Mouse (Mus musculus): ENCODE measurements around the gene Atad1. TPM values are rescaled to one million over a fixed set of nuclear protein-coding genes. Genes with fewer than 3 reads are reported as not detected.

The Atad1 gene
- polyA plus RNA-seq, 1 experiment from 2014 or later: 78.0 TPM

DNA sequence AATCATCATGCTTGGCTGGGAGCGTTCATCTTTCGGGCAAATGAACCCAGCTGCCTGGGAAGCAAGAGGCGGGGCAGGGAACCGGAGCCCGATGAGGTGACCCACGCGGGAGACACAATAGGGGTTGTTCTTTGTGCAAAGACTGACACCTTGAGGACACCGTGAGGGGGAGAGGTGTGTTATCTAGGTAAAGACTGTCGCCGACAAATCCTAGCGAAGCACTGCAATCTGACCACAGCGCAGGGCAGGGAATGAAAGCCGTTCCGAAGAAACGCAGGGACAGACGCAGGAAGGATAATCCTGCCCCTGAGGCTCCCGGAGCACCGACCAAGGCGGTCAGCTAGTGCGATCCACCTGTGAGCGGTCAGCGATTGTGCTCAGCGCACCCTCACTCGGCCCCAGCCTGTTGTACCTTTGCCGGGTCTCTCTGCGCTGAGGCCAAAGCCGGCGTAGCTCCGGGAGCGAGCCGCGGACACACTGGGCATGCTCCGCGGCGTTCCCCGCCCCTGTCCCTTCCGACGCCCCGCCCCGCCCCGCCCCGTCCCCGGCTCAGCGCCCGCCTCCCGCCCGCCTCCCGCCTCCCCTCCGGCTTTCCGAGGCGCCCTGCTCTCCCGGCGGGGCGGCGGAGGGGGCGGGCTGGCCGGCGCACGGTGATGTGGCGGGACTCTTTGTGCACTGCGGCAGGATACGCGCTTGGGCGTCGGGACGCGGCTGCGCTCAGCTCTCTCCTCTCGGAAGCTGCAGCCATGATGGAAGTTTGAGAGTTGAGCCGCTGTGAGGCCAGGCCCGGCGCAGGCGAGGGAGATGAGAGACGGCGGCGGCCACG lies 17.5 kb upstream of the Atad1 start, which contains the start of gene Pten:
TSS of gene Pten (plus strand) at position 598 of the 826 bp plus-strand sequence.
- under 1% methylated on average over 77 of the region's 77 CpGs for WGBS
- peaks cover 18% of the 10 kb centered on the region for H3K27me3 ChIP-seq (ENCODE audit: low read depth, poor library complexity, severe bottlenecking)
- H3K27ac ChIP-seq (replicated peaks): peak within 1 kb of the TSS; percentile 98
- H3K36me3 ChIP-seq: peaks cover 3% of the 10 kb centered on the region; the same call in 1 of the 2 replicates
- no peaks in the 10 kb centered on the region for H3K9me3 ChIP-seq (replicated peaks)
- DNase-seq (ENCODE audit: low spot score): peak; percentile 99
- H3K4me3 ChIP-seq: peak within 1 kb of the TSS; percentile 83
- peaks cover 41% of the 10 kb centered on the region for H3K4me1 ChIP-seq

DNA sequence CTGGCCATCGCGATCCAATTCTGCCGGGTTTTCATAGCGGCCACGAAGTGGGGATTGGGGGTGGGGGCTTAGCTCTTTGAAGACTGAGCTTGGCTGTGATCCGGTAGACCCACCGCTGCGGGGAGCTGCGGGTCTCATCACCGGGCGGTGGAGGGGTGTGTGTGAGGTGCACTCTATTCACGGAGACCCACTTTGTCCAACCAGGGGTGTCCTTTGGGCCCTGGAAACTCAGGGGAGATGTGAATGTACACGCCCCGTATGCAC lies 17.0 kb upstream of the Atad1 start:
- Histone ChIP-seq H3K4me1 (peaks cover 41% of the 10 kb centered on the region), H3K27ac (replicated peaks) (peak overlapping the region; percentile 98), H3K36me3 (peaks cover 3% of the 10 kb centered on the region; the same call in 1 of the 2 replicates), H3K4me3 (peak overlapping the region; percentile 83), H3K9me3 (replicated peaks) (no peaks in the 10 kb centered on the region), H3K27me3 (ENCODE audit: low read depth, poor library complexity, severe bottlenecking) (peaks cover 18% of the 10 kb centered on the region)
- DNase-seq (ENCODE audit: low spot score): no peak
- WGBS: under 1% methylated on average over 14 of the region's 14 CpGs

DNA sequence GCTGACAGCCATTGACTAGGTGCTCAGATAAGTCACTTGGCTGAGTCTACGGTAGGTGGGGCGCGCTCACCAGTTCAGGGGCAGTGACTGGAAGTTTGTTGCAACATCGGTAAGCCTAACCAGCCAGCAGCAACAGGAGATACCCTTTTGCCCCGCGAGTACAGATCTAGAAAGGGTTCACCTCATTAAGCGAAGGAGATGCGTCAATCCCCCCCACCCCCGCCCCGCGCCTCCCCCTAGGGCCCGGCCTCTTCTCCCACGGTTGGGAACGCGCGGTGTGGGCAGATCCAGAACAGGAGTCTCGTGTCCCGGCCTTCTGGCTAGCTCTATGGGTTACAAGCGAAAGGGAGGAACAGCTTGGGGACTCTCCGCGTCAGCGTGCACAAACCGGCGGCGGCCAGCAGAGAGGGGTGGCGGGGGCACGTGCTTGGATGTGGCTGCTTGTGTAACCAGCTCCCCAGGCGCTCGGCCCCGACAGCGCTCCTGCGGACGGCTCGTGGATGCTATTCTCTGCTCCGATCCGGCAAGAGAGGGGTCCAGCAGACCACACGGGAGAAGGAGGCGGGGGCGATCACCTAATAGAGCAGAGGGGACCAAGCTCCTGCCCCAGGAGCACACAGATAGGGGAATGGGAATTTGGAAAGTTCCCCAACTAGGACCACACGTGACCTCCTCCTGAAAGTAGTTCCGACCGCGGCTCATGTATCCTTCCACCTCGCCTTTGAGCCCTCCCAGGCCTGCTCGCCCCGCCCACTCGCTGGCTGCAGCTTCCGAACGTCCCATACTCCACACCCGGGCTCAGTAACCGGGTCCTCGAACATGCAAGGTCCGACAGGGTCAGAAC lies 16.4 kb upstream of the Atad1 start:
- Histone ChIP-seq H3K4me1 (peaks cover 38% of the 10 kb centered on the region), H3K9me3 (replicated peaks) (no peaks in the 10 kb centered on the region), H3K27me3 (ENCODE audit: low read depth, poor library complexity, severe bottlenecking) (peaks cover 18% of the 10 kb centered on the region), H3K27ac (replicated peaks) (peak overlapping the region; percentile 98), H3K4me3 (peak overlapping the region; percentile 83), H3K36me3 (no peaks in the 10 kb centered on the region)
- peak; percentile 98 for DNase-seq (ENCODE audit: low spot score)
- under 1% methylated on average over 53 of the region's 53 CpGs for WGBS

DNA sequence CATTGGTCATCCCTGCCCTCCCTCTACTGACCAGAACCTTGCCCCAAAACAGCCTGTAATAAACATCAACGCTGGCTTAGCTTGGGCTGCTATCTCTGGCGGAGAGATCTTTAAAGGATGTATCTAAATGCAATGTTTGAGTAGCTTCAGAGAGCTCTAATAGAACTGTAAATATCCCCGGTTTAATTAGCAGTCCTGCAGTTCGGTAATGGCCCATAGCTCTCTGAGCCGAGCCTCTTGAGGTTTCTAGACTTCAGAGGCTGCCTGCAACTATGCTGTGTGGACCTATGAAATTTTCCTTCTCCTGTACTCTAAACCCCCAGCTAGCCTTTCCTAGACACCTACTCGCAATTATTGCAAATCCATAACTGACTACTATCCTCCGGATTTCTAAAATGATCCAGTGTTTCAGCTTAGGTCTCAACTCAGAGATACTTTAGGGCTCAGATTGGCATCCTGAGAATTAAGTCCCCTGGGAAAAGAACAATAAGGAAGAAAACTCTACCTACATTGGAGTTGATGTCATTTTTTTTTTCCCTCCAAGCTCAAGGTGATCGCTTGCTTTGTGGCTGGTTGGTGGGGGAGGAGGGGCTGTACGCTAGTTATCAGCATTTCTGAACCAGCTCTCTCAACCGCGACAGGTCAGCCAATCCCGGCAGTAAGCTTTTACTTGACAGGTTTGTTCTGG lies 15.7 kb upstream of the Atad1 start:
- Histone ChIP-seq H3K27ac (replicated peaks) (peak overlapping the region; percentile 98), H3K4me1 (peaks cover 31% of the 10 kb centered on the region), H3K9me3 (replicated peaks) (no peaks in the 10 kb centered on the region), H3K27me3 (ENCODE audit: low read depth, poor library complexity, severe bottlenecking) (peaks cover 18% of the 10 kb centered on the region), H3K4me3 (peak overlapping the region; percentile 83), H3K36me3 (no peaks in the 10 kb centered on the region)
- no peak for DNase-seq (ENCODE audit: low spot score)
- 5% methylated on average over 12 of the region's 12 CpGs for WGBS

DNA sequence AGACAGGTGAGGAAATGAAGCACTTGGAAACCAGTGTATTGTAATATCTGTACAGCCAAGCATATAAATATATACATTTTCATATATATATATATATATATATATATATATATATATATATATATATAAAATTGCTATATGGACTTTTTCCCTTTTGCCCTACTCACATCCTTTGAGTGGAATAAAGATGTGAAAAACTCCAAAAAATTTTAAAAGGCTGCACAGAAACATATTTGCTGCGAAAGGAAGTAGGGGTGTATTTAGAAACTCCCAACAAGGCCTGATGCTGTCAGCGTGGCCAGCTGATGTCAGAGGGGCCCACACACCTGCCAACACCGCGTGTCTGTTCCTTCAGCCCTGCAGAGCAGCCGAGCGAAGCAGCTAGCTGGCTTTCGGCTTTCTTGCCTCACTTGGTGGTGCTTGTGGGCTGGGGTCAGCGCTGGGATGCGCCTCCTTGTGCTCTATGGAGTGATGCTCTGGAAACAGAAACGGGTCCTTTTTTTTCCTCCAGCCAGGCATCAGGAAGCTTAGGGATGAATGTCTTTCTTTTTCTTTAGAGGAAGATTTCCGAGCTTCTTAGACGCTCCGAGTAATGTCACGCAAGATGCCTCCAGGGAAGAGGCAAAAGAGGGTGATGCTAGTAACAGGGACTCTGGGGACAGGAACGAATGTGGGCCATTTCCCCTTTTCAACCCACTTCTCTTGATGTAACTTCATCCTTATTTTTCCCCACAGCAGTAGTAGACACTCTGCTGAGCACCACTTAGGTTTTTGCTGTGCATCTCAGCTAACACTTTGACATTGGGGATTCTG lies 14.8 kb upstream of the Atad1 start:
- Histone ChIP-seq H3K9me3 (replicated peaks) (no peaks in the 10 kb centered on the region), H3K4me3 (peak overlapping the region; percentile 83), H3K27me3 (ENCODE audit: low read depth, poor library complexity, severe bottlenecking) (peaks cover 18% of the 10 kb centered on the region), H3K4me1 (peaks cover 25% of the 10 kb centered on the region), H3K27ac (replicated peaks) (no peak overlapping the region), H3K36me3 (no peaks in the 10 kb centered on the region)
- WGBS: 11% methylated on average over 15 of the region's 15 CpGs
- DNase-seq (ENCODE audit: low spot score): peak; percentile 41

DNA sequence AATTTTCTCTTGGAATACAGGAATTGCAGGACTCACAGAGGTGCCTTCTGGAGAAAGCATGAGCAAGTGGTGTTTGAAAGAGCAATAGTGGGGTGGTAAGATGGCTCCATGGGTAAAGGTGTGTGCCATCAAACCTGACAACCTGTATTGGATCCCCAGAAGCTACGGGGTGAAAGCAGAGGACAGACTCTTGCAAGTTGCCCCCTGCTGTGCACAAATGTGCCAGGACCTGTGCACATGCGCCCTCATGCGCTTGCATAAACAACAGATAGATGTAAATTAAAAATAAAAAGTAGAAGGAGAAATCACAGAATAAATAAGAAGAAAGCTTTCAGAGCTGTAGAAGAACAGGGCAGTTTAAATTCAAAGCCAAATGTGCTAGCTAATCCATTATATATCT lies 13.8 kb upstream of the Atad1 start:
- WGBS: 84% methylated on average over 3 of the region's 3 CpGs
- Histone ChIP-seq H3K36me3 (no peaks in the 10 kb centered on the region), H3K27me3 (ENCODE audit: low read depth, poor library complexity, severe bottlenecking) (peaks cover 18% of the 10 kb centered on the region)

DNA sequence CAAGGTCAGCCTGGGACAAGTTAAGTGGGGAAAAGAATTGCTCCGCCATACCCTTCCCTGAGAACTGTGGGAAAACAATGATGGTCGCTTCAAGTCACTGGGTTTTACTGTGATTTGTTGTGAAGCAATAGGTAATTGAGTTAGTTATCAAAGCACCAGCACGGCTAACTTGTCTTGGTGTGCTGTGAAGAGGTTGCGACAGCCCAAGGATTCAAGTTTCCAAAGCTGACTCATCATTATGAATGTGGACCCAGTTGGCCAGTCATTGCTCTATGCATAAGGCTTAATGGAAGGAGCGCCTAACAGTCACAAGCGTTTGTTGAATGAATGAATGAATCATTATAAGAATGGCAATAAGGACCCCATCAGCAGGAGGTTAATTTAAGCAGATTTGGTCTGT lies 12.8 kb upstream of the Atad1 start:
- no peak overlapping the region for H3K4me3 ChIP-seq
- no peaks in the 10 kb centered on the region for H3K9me3 ChIP-seq (replicated peaks)
- WGBS: 90% methylated on average over 6 of the region's 6 CpGs
- H3K27ac ChIP-seq (replicated peaks): no peak overlapping the region
- DNase-seq (ENCODE audit: low spot score): no peak
- H3K4me1 ChIP-seq: peaks cover 28% of the 10 kb centered on the region
- H3K27me3 ChIP-seq (ENCODE audit: low read depth, poor library complexity, severe bottlenecking): peaks cover 18% of the 10 kb centered on the region
- no peaks in the 10 kb centered on the region for H3K36me3 ChIP-seq

More for the DNA sequence above, 13.8 kb upstream of the Atad1 start:
- DNase-seq (ENCODE audit: low spot score): no peak
- no peaks in the 10 kb centered on the region for H3K9me3 ChIP-seq (replicated peaks)
- peaks cover 31% of the 10 kb centered on the region for H3K4me1 ChIP-seq
- H3K27ac ChIP-seq (replicated peaks): no peak overlapping the region
- no peak overlapping the region for H3K4me3 ChIP-seq

DNA sequence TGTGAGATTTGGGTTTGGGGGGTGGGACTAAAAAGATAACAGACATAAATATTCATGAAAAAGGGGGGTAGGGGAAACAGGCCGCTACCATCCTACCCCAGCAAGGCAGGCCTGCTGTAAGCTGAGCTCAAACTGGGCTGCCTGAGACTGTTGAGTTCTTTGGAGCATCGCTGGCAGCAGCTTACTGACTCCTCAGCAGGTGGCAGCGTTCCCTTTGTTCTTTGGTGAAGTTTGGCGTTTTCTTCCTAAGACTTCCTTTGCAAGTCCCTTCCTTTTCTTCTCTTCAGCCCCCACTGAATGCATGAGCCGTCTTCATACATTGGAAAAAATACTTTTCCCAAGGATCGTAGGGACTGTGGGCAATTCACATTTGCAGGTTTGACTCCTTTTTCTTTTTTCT lies 9.8 kb upstream of the Atad1 start:
- Histone ChIP-seq H3K36me3 (no peaks in the 10 kb centered on the region), H3K27ac (replicated peaks) (0 out of 2 replicates have a peak overlapping the region, but pooled peaks have one; percentile 17), H3K27me3 (ENCODE audit: low read depth, poor library complexity, severe bottlenecking) (peaks cover 12% of the 10 kb centered on the region), H3K4me1 (peaks cover 10% of the 10 kb centered on the region), H3K9me3 (replicated peaks) (no peaks in the 10 kb centered on the region), H3K4me3 (no peak overlapping the region)
- DNase-seq (ENCODE audit: low spot score): peak; percentile 57
- WGBS: 7% methylated on average over 6 of the region's 6 CpGs

DNA sequence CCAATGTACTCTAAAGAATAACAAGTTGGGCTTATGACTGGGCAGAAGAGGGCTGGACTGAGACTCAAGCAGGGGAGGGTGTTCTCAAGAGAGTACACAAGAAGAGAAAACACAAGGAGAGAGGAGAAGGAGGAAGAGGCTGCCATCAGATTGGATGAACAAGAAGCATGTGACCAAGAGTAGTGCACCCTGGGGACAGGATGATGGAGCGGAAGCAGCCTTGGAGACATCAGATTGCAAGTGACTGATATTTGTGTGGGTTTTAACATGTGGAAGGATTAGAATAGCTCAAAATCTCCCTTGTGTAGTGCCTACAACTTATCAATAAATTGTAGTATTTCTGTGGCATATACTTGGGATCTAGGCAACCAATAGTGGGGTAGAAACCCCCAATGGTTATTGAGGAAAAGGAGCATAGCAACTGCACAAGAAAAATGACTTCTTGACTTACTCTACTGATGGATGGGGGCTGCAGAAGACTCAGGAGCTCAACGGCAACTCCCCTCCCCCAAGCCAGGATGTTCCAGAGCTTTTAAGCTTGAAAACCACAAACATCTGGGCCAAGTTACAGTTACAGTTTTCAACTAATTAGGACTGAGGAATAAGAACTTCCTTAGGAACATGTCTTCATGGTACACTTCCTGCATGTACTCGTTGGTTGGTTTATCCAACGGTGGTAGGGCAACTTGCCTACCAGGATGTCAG lies 1.2 kb upstream of the Atad1 start:
- no peak for DNase-seq (ENCODE audit: low spot score)
- H3K4me1 ChIP-seq: no peaks in the 10 kb centered on the region
- no peaks in the 10 kb centered on the region for H3K36me3 ChIP-seq
- H3K9me3 ChIP-seq (replicated peaks): no peaks in the 10 kb centered on the region
- no peaks in the 10 kb centered on the region for H3K27me3 ChIP-seq (ENCODE audit: low read depth, poor library complexity, severe bottlenecking)
- no peak overlapping the region for H3K4me3 ChIP-seq
- WGBS: 95% methylated on average over 4 of the region's 4 CpGs
- H3K27ac ChIP-seq (replicated peaks): no peak overlapping the region

DNA sequence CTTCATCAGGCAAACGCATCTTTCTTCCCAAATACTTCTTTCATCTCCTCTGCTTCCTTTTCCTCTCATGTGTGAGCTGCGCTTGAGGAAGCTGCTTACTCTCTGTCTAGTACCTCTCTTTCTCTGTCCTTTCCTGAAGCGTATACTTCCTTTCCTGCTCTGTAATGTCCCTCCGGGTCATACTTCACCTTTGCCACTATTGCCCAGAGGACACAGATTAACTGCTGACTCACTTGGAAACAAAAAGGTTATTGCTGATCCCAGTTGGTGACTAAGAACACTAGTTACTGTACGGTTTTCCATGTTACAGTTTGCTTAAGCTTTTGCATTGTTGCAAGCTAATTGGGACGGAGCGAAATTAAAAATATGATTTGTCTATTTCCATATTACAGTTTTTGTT lies 1.7 kb downstream of the Atad1 start:
- Histone ChIP-seq H3K27ac (replicated peaks) (no peak overlapping the region), H3K9me3 (replicated peaks) (no peaks in the 10 kb centered on the region), H3K4me1 (no peaks in the 10 kb centered on the region), H3K4me3 (no peak overlapping the region), H3K36me3 (no peaks in the 10 kb centered on the region), H3K27me3 (ENCODE audit: low read depth, poor library complexity, severe bottlenecking) (no peaks in the 10 kb centered on the region)
- WGBS: 90% methylated on average over 7 of the region's 7 CpGs
- no peak for DNase-seq (ENCODE audit: low spot score)

DNA sequence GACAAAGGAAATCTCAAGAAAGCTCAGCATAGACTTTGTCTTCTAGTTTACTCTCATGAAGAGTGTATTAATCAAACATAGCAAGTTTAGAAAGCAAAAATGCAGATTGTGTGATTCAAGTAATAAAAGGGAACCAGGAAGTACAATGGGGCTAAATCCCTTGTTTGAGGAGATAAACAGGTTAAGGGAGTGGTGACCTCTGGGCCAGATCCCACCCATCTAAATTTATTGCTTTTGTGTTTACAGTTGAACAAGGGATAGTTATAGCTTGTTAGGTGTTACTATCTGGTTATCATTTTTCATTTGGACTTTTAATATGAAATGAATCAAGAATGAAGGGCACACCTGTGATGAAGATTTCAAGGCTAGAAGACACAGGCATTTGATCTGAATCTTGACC lies 6.7 kb downstream of the Atad1 start:
- no peak overlapping the region for H3K27ac ChIP-seq (replicated peaks)
- H3K27me3 ChIP-seq (ENCODE audit: low read depth, poor library complexity, severe bottlenecking): peaks cover 15% of the 10 kb centered on the region

More for the DNA sequence above, 6.7 kb downstream of the Atad1 start:
- Histone ChIP-seq H3K4me1 (peaks cover 2% of the 10 kb centered on the region; the same call in 1 of the 2 replicates), H3K36me3 (no peaks in the 10 kb centered on the region), H3K4me3 (no peak overlapping the region), H3K9me3 (replicated peaks) (no peaks in the 10 kb centered on the region)
- DNase-seq (ENCODE audit: low spot score): no peak

All from midbrain, embryonic 10.5 days (tissue).